Mouse (Mus musculus): ENCODE results near the gene Wdr24.

GRCm38 (mm10) chr17:25834595-25835222, 11.3 kb downstream of the Wdr24 start:
- no peak for TF ChIP-seq TAL1 (IDR thresholded peaks at IDR 0.05; ENCODE audit: low read length)
- no peak for TF ChIP-seq GATA1 (IDR thresholded peaks at IDR 0.05; ENCODE audit: low read length)
